Mouse (Mus musculus) gastrocnemius, postnatal 4 days (tissue): ENCODE results near the gene Swt1. TPM values are rescaled to one million over a fixed set of nuclear protein-coding genes. Genes with fewer than 3 reads are reported as not detected.
"Not testable (repeated sequence)": the region's sequence is repeated elsewhere in the genome, so short reads cannot be mapped to it uniquely, and the experiment has no call there.

Experiments used
- DNase-seq, 2 experiments: peaks; one replicate each; pipeline ENCODE4 v3.0.0; 2021 to 2022; ENCODE audit warnings: low spot score in 2 of 2, mixed read lengths in 2 of 2
- long read RNA-seq, 2 experiments: library from polyadenylated mRNA; stranded (forward); transcript quantifications; one replicate each; pipeline ENCODE4 v2.0.0; 2021
- total RNA-seq, 2 experiments: library from RNA; stranded (reverse); gene quantifications; 2 replicates each; pipeline ENCODE4 v1.2.3; 2021

Gene Swt1
- 1 to 10 TPM; 7.7 to 9.8 TPM for total RNA-seq
- long read RNA-seq, experiment 1, partial matches to known transcripts, result 2 of 6 reads
- long read RNA-seq, experiment 1, other reads (novel, unspliced or antisense), result 1 of 6 reads
- long read RNA-seq, experiment 2, transcript Swt1-201 (20 exons, 3,688 nt), result major isoform, 5 of 10 reads
- long read RNA-seq, experiment 2, partial matches to known transcripts, result 2 of 10 reads
- long read RNA-seq, experiment 2, other reads (novel, unspliced or antisense), result 3 of 10 reads

DNA sequence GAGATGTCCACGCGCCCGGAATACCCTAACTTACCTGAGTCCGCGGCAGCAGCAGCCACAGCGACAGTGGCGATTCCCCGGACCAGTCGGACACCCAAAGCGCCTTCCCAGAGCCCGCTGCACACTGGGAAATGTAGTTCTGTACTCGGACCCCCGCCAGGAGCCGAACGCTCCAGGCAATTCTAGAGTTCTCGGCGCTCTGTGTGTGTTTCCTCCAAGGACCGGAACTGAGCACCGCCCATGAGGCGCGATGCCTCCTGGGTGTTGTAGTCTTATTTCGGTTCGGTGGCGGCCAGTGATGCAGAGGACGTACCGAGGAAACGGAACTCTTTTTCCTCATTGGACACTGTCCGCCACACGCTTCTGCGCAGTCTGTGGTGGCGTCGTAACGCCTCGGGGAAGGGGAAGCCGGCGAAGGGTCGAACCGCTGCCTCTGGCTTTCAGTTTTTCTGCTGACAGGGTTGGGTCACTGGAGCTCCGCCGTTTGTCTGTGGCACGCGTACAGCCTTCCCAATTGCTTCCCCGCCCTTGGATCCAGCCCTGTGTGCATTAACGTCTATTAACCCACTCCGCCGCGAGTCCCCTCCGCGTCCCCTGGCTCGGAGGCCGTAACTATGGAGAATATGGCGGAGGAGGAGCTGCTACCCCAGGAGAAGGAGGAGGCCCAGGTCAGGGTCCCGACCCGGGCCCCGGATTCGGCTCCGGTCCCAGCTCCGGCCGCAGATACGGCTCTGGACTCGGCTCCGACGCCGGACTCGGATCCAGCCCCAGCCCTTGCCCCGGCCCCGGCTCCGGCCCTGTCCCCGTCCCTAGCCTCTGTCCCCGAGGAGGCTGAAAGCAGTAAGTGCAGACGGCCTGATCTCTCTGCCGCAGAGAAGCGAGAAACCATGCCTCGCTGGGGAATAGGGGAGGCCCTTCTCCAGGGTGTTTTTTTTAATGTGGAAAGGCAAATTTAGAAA lies at the start of gene Swt1, which contains the start of gene Trmt1l:
Swt1 (minus strand) TSS at position 193 of the 959 bp plus-strand sequence.
Trmt1l (plus strand) TSS at position 280 of the 959 bp plus-strand sequence.
- DNase-seq, result peak; percentile 91 to 97

DNA sequence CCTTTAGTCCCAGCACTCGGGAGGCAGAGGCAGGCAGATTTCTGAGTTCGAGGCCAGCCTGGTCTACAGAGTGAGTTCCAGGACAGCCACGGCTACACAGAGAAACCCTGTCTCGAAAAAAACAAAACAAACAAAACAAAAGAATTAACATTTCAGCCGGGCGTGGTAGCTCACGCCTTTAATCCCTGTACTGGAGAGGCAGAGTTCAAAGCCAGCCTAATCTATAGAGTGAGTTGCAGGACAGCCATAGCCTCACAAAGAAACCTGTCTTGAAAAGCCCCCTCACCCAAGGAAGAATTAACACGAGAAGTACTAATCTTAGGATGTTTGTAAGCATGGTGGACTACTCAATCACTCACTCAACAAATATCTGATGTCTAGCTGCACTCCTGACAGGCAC lies 44.1 kb upstream of the Swt1 start:
- DNase-seq, result not testable (repeated sequence)

DNA sequence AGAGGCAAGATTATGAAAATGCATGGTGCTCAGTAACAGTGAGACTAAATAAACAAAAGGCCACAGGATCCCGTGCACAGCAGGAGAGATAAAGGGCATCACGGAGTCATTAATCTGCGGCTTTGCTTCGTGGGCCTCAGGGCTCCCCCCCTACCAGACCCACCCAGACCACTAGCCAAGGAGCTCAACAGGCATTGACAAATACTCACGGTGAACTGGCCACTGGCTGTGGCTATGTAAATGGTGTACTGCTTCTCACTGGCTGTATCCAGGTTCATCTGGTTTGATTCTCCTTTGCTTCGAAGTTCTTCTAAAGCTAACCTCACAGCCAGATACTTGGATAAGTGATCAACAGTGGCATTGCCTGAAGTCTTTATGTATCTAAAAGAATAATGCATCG lies 43.2 kb upstream of the Swt1 start:
- no peak for DNase-seq

DNA sequence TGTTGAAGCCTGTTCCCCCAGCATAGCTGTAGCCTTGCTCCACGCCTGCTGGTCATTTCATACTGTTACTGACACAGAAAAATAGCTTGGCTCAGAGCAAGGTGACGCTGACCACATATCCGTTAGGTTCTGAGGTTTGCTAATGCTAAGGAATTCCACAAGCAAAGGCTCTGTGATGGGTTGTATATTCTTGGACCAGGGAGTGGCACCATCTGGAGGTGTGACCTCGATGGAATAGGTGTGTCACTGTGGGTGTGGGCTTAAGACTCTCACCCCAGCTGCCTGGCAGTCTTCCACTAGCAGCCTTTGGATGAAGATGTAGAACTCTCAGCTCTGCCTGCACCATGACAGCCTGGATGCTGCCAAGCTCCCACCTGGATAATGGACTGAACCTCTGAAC lies 38.3 kb upstream of the Swt1 start:
- no peak for DNase-seq

DNA sequence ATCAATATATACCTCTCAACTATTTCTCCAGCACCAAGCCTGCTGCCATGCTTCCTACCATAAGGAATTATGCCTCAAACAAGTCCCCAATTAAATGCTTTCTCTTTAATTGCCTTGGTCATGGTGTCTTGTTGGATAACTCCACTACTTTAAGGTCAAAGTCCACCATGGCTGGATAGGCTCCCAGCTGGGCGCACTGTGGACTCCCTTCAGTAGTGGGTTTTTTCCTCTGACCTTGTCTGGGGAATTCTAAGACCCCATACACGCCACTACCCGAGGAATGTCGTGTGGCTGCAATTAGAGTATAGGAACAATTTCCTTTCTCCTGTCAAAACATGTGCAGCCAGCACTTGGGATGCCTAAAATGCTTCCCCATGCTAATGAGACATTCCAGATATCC lies 36.7 kb upstream of the Swt1 start:
- DNase-seq, result no peak

DNA sequence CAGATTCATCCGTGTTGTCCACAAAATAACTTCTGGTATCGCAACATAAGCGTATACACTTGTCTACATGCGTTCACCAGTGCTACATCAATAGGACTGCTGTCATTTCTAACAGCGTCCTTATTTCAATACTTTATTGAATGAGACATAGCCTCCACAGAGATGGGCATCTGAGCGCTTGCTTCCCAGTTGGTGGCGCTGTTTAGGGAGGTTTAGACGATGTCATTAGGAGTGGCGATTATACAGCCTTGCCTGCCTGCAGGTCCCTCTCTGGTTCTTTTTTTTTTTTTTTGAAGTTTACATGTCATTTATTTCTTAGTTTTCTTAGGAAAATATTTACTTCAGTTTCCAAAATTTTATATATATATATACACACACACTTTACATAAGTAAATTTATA lies 33.0 kb upstream of the Swt1 start:
- no peak for DNase-seq

DNA sequence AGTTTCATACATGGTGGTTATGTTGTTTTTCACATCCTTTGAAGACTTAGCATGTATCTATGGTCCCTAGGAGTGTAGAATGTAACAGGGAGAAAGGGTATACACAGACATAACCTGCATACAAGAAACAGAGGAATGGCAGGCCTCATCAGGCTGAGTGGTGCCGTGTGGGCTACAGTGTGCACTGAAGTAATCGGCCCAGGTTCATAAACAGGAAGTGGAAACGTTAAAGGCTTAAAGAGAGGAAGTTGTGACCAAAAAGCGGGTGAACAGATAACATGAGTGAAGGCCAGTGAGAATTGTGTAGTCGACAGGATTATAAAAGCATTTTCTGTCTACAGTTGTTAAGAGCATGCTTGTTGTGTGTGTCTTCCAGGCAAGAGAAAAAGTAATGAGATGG lies 28.8 kb upstream of the Swt1 start:
- no peak for DNase-seq

DNA sequence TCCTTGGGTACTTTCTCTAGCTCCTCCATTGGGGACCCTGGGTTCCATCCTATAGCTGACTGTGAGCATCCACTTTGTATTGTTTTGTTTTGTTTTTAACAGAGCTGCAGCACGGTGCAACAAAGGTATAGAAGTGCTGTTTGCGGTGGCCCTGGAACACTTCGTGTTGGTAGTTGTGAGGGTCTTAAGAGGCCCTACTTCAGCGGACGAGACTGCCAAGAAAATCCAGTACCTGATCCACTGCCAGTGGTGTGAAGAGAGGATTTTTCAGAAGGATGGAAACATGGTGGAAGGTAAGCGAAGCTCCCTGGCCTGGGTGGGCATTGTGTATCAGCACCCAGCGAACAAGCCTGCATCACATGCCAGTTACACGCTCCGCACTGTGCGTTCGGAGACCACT lies 23.7 kb upstream of the Swt1 start:
- no peak for DNase-seq

DNA sequence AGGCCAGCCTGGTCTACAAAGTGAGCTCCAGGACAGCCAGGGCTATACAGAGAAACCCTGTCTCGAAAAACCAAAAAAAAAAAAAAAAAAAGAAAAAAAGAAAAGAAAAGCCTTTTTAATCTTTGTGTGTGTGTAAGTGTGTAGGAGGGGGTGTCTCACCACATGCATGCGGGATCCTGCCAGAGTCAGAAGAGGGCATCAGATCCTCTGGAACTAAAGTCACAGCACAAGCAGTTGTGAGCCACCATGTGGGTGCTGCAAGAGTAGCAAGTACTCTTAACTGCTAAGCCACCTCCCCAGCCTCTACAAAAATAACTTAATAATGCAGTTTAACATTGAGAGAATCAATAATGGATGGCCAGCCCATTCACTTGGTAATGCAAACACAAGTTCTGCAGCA lies 22.6 kb upstream of the Swt1 start:
- DNase-seq, result no peak

DNA sequence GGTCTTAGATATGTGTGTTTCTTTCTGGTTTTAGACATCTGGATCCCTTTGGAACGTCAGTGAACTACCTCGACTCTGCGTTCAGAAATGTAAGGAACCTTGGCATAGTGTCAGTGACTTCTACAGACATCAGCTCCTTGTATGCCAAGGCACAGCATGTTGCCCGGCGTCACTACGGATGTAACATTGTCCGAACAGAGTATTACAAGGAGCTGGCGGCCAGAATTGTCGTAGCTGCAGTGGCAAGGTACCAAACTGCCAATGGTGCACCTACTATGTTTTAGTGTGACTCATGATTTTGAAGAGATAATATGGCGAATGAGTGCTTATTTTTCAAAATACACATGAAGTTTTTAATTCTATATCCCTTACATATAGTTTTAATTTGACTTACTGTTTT lies 21.6 kb upstream of the Swt1 start:
- DNase-seq, result no peak

DNA sequence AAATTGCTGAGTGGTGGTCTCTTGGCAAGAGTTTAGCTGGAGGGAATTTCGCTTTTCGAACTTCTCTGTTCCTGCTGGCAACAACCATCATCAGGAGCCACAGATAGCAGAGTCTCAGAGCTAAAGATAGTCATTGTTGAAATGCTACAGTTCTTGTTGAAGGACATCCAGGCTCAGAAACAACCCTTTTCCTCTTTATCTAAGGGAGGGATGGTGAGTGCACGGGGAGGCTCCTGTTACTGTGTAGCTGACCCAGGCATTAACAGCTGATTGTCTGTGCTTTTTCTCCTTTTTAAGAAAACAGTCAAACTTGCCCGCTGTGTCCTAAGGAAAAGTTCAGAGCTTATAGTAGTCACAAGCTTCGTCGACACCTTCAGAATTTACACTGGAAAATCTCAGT lies 7.2 kb upstream of the Swt1 start:
- DNase-seq, result no peak

DNA sequence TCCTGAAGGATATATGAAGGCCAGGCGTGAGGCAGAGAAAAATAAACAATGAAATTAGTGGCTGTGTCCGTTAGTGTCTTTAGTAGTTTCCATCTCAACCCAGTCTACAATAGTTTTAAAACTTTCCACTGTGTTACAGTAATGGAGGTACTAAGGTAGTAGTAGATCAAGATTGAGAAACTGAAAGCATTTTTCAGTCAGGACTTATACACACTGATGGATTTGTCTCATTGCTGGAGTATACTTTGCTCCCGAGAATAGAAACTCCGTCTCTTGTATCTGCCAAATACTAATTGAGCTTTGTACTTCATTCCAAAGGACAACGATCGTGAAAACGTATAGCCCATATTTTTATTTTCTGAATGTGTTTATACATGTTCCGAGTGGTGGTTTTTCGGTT lies 1.1 kb upstream of the Swt1 start:
- no peak for DNase-seq

DNA sequence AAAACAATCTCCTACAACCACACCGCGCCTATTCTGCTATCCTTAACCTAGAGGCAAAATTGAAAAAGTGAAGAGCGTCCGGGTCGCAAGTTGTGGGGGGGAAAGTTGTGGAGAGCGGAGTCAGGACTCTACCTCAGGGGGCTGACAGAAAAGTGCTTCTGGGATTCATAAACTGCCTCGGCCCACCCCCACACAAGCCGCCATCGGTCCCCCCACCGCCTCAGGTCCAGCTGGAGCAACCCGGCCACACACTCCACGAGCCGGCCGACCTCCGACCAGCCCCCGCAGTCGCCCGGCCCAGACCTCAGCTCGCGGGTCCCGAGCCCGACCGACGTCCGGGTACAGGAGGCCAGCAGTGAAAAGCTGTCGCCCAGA lies 380 bp downstream of the Swt1 start:
- no peak for DNase-seq

DNA sequence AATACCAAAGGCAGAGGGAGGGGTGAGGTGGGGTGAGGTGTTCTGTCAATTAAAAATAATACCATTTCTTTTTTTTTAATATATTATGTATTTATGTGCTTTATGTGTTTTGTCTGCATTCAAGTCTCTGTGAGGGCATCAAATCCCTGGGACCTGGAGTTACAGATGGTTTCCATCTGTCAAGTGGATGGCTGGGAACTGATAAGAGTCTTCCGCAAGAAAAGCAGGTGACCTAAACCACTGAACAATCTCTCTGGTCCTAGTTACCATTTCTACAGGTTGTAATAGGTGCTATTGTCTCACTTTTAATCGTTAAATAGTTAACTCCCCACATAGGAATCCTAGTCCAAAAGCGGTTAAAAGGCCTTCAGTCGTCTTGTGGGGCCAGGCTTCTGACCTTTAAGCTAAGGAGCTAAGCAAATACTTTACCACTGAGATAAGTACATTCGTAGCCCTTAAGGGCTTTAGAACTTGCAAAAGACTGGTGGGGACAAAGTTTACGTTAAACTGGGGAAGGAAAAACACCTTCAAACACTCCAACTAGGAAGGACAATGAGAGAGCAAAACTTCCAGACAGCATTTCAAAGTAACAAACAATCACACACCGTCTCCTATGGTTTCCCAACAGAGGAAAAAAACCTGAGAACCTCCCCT lies 1.2 kb downstream of the Swt1 start:
- no peak for DNase-seq

DNA sequence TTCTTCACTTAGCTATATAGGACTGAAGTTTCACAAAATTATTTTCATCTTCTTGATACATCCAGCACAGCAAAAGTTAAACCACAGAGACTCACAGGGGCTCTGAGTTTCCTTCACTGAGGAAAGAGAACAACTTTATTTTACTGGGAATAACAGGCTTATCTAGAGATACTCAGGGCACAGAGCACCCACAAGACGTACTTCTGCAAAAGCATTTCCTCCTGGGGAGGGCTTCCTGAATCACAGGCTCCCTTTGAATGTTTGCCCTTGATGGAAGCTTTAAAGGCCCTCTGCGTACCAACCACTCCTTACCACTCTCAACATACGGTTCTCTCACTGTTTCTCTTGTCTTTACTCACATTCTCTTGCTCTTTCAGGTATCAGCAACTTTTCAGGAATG lies 6.1 kb downstream of the Swt1 start:
- DNase-seq, result no peak

DNA sequence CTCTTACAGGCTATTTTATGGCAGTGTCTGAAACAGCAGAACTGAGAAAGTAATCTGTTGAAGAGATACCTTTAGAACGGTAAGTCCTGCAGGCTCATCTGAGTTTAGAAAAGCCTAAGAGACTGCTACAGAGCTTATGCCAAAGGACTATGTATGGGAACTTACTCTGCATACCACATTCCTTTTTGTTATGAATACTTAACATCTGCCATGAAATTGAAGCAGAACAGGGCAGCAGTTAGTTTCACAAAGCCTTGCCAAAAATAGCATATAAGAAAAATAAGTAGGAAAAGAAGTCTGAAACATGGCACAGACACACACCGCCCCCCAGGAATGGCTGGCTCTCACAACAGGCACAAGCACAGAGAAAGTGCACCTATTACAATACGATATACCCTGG lies 18.4 kb downstream of the Swt1 start:
- DNase-seq, result no peak

DNA sequence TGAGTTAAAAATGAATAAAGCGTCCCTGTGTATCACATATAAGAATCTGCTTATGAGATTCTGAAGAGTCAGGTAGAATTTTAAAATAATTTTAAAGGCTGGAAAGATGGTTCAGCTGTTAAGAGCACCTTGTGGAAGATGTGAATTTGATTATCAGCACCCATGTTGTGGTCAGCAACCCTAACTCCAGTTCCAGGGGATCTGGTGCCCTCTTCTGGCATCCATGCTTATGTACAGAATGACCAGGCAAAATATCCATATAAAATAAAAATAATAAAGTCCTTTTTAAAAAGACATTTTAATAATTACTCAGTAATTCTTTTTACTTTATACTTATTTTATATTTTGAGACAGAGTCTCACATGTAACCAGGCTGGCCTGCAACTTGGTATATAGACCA lies 38.2 kb downstream of the Swt1 start:
- DNase-seq, result no peak

DNA sequence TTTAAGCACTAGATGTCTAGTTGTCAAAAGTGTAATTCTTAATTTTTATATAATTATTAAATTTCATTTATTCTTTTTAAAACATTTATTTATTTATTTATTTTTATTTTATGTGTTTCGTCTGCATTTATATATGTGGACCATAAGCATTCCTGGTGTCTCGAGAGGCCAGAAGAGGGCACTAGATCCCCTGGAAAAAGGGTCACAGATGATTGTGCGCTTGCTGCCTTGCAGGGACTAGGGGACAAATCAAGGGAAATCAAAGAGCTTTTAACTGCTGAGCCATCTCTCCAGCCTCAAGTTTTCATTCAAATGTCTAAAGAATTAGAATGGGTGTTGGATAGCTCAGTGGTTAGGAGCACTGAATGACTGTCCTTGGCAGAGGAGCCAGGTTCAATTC lies 50.9 kb downstream of the Swt1 start:
- no peak for DNase-seq

DNA sequence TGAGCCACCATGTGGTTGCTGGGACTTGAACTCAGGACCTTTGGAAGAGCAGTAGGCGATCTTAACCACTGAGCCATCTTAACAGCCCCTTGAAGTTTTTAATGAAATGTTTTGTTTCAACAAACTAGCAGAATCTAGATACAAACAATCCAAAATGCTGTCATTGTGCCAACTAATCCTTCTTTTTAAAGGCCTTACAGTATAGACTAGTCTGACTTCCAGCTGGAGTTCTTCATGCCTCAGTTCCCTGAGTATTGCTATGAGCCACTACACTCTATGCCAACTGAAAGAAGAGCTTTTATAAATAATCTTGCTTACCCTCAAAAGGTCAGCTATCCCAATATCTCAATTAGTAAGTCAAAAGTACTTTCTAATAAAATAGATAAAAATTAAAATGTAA lies 55.4 kb downstream of the Swt1 start:
- DNase-seq, result no peak

DNA sequence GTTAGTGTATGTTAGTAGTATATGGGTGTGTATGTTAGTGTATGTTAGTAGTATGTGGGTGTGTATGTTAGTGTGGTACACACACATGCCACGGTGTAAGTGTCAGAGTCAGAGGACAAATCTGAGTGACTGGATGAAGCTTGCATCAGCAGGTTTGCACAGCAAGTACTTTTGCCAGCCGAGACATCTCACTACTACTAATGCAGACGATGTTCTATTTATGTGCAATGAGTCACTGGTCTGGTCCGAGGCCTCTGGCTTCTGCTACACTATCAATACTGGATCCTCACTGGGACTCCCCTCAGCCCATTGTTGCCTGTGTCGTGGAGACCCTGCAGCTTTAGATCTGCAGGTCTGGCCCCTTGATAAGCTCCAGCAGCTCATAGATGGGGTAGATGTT lies 56.7 kb downstream of the Swt1 start:
- no peak for DNase-seq

DNA sequence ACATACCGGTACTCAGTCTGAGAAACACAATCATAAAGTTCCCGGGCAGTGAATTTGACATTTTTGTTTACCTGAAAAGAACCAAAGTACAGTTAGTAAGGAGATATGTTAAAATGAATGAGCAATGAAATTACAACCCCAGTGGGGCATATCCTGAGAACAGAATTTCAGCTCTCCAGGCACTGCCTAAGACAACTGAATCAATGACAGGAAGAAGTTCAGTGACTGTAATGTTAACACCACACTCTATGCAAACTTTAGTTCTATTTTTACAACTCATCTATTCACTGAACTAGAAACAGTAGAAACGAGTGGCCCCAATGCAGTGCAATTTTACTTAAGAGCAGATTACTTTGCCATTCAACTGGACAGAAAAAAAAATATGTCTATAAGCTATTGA lies 57.7 kb downstream of the Swt1 start:
- DNase-seq, result no peak

DNA sequence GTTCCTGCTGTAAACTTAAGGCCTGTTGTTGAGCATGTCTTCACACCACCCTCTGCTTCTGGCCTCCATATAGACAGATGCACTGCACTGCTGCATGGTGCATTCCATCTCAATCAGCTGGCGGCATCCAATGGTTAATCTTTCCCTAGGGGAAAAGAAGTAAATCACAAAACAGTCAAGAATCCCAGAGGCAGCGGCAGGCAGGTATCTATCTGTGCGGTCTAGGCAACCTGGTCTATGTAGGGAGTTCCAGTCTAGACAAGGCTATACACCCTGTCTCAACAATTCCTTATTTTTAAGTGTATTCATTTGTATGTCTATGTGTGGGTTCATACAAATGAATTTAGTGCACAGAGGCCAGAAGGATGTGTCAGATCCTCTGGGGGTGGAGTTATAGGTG lies 59.8 kb downstream of the Swt1 start:
- no peak for DNase-seq
